Mouse (Mus musculus) heart, postnatal 0 days (tissue): Measurements from ENCODE around the gene Pygm.

ENCODE experiments used
- CTCF ChIP-seq: IDR thresholded peaks from 2 replicates; pipeline ENCODE4 v1.5.1; 2016; ENCODE audit warnings: antibody characterized with exemption, control low read depth, low read depth
- EP300 ChIP-seq: IDR thresholded peaks from 2 replicates; pipeline ENCODE4 v1.6.1; 2016; ENCODE audit warnings: antibody characterized with exemption, low read depth

GRCm38 (mm10) chr19:6398447-6399284 lies 14.5 kb downstream of the Pygm start:
- no peak for TF ChIP-seq CTCF
- TF ChIP-seq EP300: no peak
